Mouse (Mus musculus) lung, adult 2 months (tissue): Measurements from ENCODE around the gene Slc2a12.

Experiments
- CTCF ChIP-seq: fragments of 200-500 bp; IDR thresholded peaks from 2 replicates; pipeline ENCODE4 v1.5.1; 2011; ENCODE audit warnings: mild to moderate bottlenecking, low read length, control low read depth; ENCODE audit not compliant: insufficient read depth
- POLR2A ChIP-seq: fragments of 200-500 bp; IDR thresholded peaks from 2 replicates; pipeline ENCODE4 v1.6.1; 2011; ENCODE audit warnings: low read depth, mild to moderate bottlenecking, control low read depth, low read length, borderline replicate concordance; ENCODE audit errors: extremely low read depth

DNA sequence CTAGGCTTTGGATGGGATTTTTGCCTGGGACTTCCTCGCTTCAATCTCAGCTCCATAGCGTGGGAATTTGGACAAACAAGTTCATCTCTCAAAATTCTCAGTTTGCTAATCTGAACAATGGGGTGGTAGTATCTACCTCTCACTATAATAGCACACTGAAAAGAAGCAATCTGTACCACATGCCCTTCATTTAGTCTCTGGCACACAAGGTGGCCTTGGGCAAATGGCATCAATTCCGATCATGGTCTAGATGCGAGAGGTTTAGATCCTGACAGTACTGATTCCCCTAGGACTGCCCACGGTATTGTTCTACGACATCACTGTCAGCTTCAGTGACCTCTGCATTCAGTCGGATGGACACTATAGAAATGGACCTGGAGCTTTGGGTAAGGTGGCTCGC lies 29.4 kb downstream of the Slc2a12 start:
- TF ChIP-seq CTCF (no peak), POLR2A (no peak)
